Mouse (Mus musculus): Measurements from ENCODE around the gene Fau.

DNA sequence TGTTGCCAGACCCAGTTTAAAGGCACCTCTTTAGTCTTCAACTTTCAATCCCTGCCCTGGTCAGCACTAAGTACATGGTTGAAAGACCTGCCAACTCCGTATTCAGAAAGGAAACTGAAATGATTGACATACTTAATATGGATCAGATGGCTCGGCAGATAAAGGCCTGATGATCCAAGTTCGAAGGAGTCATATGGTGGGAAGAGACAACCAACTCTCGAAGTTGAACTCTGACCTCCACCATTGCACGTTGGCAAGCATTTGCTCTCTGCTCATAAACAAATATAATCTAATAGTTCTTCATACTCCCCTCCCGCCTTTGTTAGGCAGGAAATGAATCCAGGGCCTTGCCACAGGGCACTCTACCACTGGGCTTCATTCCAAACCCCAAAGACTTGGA, 28.7 kb upstream of the Fau start:
- TF ChIP-seq CTCF (conservative IDR thresholded peaks at IDR 0.05; ENCODE audit: insufficient read depth, insufficient read length, low read depth, low read length) = no peak
- no peak for TF ChIP-seq POLR2A (IDR thresholded peaks at IDR 0.05; ENCODE audit: low read depth, low read length)

Data from kidney, adult 2 months (tissue).